Mouse (Mus musculus) embryonic fibroblast, embryonic 13.5 days (primary cell): ENCODE measurements around the gene Ngfr.

Experiments
- CTCF ChIP-seq: IDR thresholded peaks from 2 replicates; pipeline ENCODE4 v1.5.1; 2011; ENCODE audit warnings: mild to moderate bottlenecking, control low read depth, low read length, moderate library complexity, borderline replicate concordance; ENCODE audit not compliant: insufficient read depth
- POLR2A ChIP-seq: IDR thresholded peaks from 2 replicates; pipeline ENCODE4 v1.6.1; 2011; ENCODE audit warnings: low read depth, mild to moderate bottlenecking, control low read depth, low read length, moderate library complexity

GRCm38 (mm10) chr11:95519299-95519698, 68.2 kb downstream of the Ngfr start:
- TF ChIP-seq POLR2A = no peak
- no peak for TF ChIP-seq CTCF
